Mouse (Mus musculus) CH12.LX (cell line): ENCODE measurements around the gene Epb41l3. TPM values are rescaled to one million over a fixed set of nuclear protein-coding genes. Genes with fewer than 3 reads are reported as not detected.

Experiments
- DNase-seq: peaks from one replicate; pipeline ENCODE4 v3.0.0-alpha.2; 2013; ENCODE audit errors: extremely low read depth
- H3K27ac ChIP-seq: 2 replicates; pipeline ENCODE4 v1.5.1; 2012; ENCODE audit warnings: low read depth, mild to moderate bottlenecking, control low read depth, moderate library complexity; ENCODE audit not compliant: insufficient read depth
- H3K27me3 ChIP-seq: replicated peaks from 2 replicates; pipeline ENCODE3; 2012; ENCODE audit warnings: inconsistent platforms
- H3K36me3 ChIP-seq, 2 experiments: replicated peaks in 1 of 2; 2 replicates each; pipeline versions ENCODE3 to v1.6.1; 2012; ENCODE audit warnings: inconsistent platforms in 1 of 2, low read length in 1 of 2, mild to moderate bottlenecking in 1 of 2, mixed read lengths in 1 of 2, moderate library complexity in 1 of 2; ENCODE audit not compliant: control insufficient read depth in 1 of 2, insufficient read depth in 1 of 2
- H3K4me1 ChIP-seq, 2 experiments: 2 replicates each; pipeline ENCODE4 v1.6.1; 2012; ENCODE audit warnings: inconsistent platforms in 1 of 2, moderate library complexity in 1 of 2; ENCODE audit not compliant: insufficient read depth in 2 of 2, control insufficient read depth in 1 of 2
- H3K4me2 ChIP-seq: 2 replicates; pipeline ENCODE4 v1.6.1; 2012; ENCODE audit warnings: low read depth, mild to moderate bottlenecking, control low read depth; ENCODE audit not compliant: poor library complexity, insufficient read depth, severe bottlenecking
- H3K4me3 ChIP-seq, 3 experiments: fragments of 150-350 bp in 1 of 3; sonication (generic) in 1 of 3; replicated peaks in 1 of 3; 2 replicates each; pipeline versions ENCODE3 to v1.5.1; 2011 to 2012; ENCODE audit warnings: low read depth in 2 of 3, low read length in 2 of 3, mild to moderate bottlenecking in 2 of 3, moderate library complexity in 2 of 3, control low read depth in 1 of 3, improper control_type of control experiment in 1 of 3, inconsistent platforms in 1 of 3, mixed read lengths in 1 of 3; ENCODE audit not compliant: poor library complexity in 1 of 3
- H3K79me2 ChIP-seq: replicated peaks from 2 replicates; pipeline ENCODE4 v1.6.1; 2012; ENCODE audit warnings: mild to moderate bottlenecking, moderate library complexity; ENCODE audit not compliant: control insufficient read depth, poor library complexity, insufficient read depth, severe bottlenecking; ENCODE audit errors: extremely low read depth
- H3K9ac ChIP-seq: 2 replicates; pipeline ENCODE4 v1.6.1; 2012; ENCODE audit warnings: low read depth, mild to moderate bottlenecking, control low read depth, moderate library complexity; ENCODE audit not compliant: insufficient read depth
- H3K9me3 ChIP-seq: replicated peaks from 2 replicates; pipeline ENCODE3; 2012; ENCODE audit warnings: low read length, inconsistent platforms, mixed read lengths
- BHLHE40 ChIP-seq: IDR thresholded peaks from 2 replicates; pipeline ENCODE4 v1.6.1; 2011; ENCODE audit warnings: mild to moderate bottlenecking, low read depth, low read length, improper control_type of control experiment
- CHD2 ChIP-seq: IDR thresholded peaks from 2 replicates; pipeline ENCODE4 v1.6.1; 2011; ENCODE audit warnings: low read length, improper control_type of control experiment
- CTCF ChIP-seq, 2 experiments: IDR thresholded peaks in 1 of 2; conservative IDR thresholded peaks in 1 of 2; 2 replicates each; pipeline ENCODE4 v1.5.1; 2011 to 2012; ENCODE audit warnings: low read depth in 2 of 2, low read length in 2 of 2, improper control_type of control experiment in 1 of 2, inconsistent platforms in 1 of 2, mild to moderate bottlenecking in 1 of 2, moderate library complexity in 1 of 2
- ELF1 ChIP-seq: IDR thresholded peaks from 2 replicates; pipeline ENCODE4 v1.6.1; 2014; ENCODE audit warnings: low read depth, mild to moderate bottlenecking, inconsistent platforms, low read length, improper control_type of control experiment
- JUN ChIP-seq: IDR thresholded peaks from 2 replicates; pipeline ENCODE4 v1.6.1; 2011; ENCODE audit warnings: low read depth, mild to moderate bottlenecking, low read length, improper control_type of control experiment, moderate library complexity; ENCODE audit not compliant: insufficient read depth
- JUND ChIP-seq: conservative IDR thresholded peaks from 2 replicates; pipeline ENCODE4 v1.6.1; 2011; ENCODE audit warnings: low read depth, low read length, improper control_type of control experiment
- KAT2A ChIP-seq: IDR thresholded peaks from 2 replicates; pipeline ENCODE4 v1.6.1; 2012; ENCODE audit warnings: low read length, improper control_type of control experiment, inconsistent platforms; ENCODE audit not compliant: insufficient replicate concordance
- MAX ChIP-seq: IDR thresholded peaks from 2 replicates; pipeline ENCODE4 v1.6.1; 2011; ENCODE audit warnings: low read length, improper control_type of control experiment
- MAZ ChIP-seq: IDR thresholded peaks from 2 replicates; pipeline ENCODE4 v1.6.1; 2012; ENCODE audit warnings: low read depth, mild to moderate bottlenecking, inconsistent platforms, low read length, improper control_type of control experiment, moderate library complexity
- MEF2A ChIP-seq: IDR thresholded peaks from 2 replicates; pipeline ENCODE4 v1.6.1; 2014; ENCODE audit warnings: low read depth, mild to moderate bottlenecking, inconsistent platforms, low read length, improper control_type of control experiment, borderline replicate concordance
- MXI1 ChIP-seq: IDR thresholded peaks from 2 replicates; pipeline ENCODE4 v1.6.1; 2011; ENCODE audit warnings: mild to moderate bottlenecking, low read depth, low read length, improper control_type of control experiment
- MYC ChIP-seq: IDR thresholded peaks from 2 replicates; pipeline ENCODE4 v1.6.1; 2011; ENCODE audit warnings: low read depth, mild to moderate bottlenecking, improper control_type of control experiment, low read length
- NELFE ChIP-seq: IDR thresholded peaks from 2 replicates; pipeline ENCODE4 v1.6.1; 2011; ENCODE audit warnings: low read depth, low read length, improper control_type of control experiment
- NRF1 ChIP-seq: IDR thresholded peaks from 2 replicates; pipeline ENCODE4 v1.6.1; 2014; ENCODE audit warnings: low read depth, mild to moderate bottlenecking, inconsistent platforms, low read length, improper control_type of control experiment, moderate library complexity
- PAX5 ChIP-seq: IDR thresholded peaks from 2 replicates; pipeline ENCODE4 v1.6.1; 2012; ENCODE audit warnings: low read length, inconsistent platforms, mixed read lengths
- POLR2A ChIP-seq: IDR thresholded peaks from 2 replicates; pipeline ENCODE4 v1.6.1; 2011; ENCODE audit warnings: low read depth, mild to moderate bottlenecking, improper control_type of control experiment, low read length
- RAD21 ChIP-seq: IDR thresholded peaks from 2 replicates; pipeline ENCODE4 v1.6.1; 2011; ENCODE audit warnings: low read depth, mild to moderate bottlenecking, low read length, improper control_type of control experiment, moderate library complexity
- RCOR1 ChIP-seq: conservative IDR thresholded peaks from 2 replicates; pipeline ENCODE4 v1.6.1; 2012; ENCODE audit warnings: low read depth, mild to moderate bottlenecking, inconsistent platforms, low read length, improper control_type of control experiment
- TBP ChIP-seq: conservative IDR thresholded peaks from 2 replicates; pipeline ENCODE4 v1.6.1; 2011; ENCODE audit warnings: low read depth, low read length, improper control_type of control experiment
- ZC3H11A ChIP-seq: IDR thresholded peaks from 2 replicates; pipeline ENCODE4 v1.6.1; 2012; ENCODE audit warnings: low read depth, mild to moderate bottlenecking, inconsistent platforms, low read length, improper control_type of control experiment
- ZKSCAN1 ChIP-seq: IDR thresholded peaks from 2 replicates; pipeline ENCODE4 v1.6.1; 2012; ENCODE audit warnings: low read depth, inconsistent platforms, low read length, improper control_type of control experiment, borderline replicate concordance
- ZMIZ1 ChIP-seq: IDR thresholded peaks from 2 replicates; pipeline ENCODE4 v1.6.1; 2012; ENCODE audit warnings: low read depth, mild to moderate bottlenecking, inconsistent platforms, low read length, improper control_type of control experiment
- ZNF384 ChIP-seq: IDR thresholded peaks from 2 replicates; pipeline ENCODE4 v1.6.1; 2012; ENCODE audit warnings: low read depth, low read length, improper control_type of control experiment, inconsistent platforms
- dilution Hi-C: fragments of 300-500 bp; cut with MboI; formaldehyde crosslinking; loops from 2 replicates; pipeline ENCODE4 v1.14.3; 2020; ENCODE audit warnings: low sequenced_read_pairs; ENCODE audit not compliant: extremely low pct_unique_long_range_greater_than_20kb, extremely low pct_ligation_motif_present
- in situ Hi-C: fragments of 300-500 bp; cut with MboI; formaldehyde crosslinking; loops from 3 replicates; pipeline ENCODE4 v1.14.3; 2019; ENCODE audit warnings: low sequenced_read_pairs, low pct_ligation_motif_present, low pct_unique_long_range_greater_than_20kb, mixed read lengths
- polyA plus RNA-seq: library from polyadenylated mRNA; unstranded; fragments of >175 nt; gene quantifications from 2 replicates; pipeline ENCODE4 v1.2.1, GENCODE M21; 2012; ENCODE audit warnings: low read depth; ENCODE audit not compliant: insufficient read length
- total RNA-seq, 2 experiments: library from RNA; depleted of rRNA; stranded (reverse); fragments of 300-350 nt in 1 of 2; fragments of >200 nt in 1 of 2; gene quantifications; 2 replicates each; pipeline ENCODE4 v1.2.3; 2012 to 2014

Epb41l3 gene
- total and polyA plus RNA-seq, 3 experiments, result not detected

DNA sequence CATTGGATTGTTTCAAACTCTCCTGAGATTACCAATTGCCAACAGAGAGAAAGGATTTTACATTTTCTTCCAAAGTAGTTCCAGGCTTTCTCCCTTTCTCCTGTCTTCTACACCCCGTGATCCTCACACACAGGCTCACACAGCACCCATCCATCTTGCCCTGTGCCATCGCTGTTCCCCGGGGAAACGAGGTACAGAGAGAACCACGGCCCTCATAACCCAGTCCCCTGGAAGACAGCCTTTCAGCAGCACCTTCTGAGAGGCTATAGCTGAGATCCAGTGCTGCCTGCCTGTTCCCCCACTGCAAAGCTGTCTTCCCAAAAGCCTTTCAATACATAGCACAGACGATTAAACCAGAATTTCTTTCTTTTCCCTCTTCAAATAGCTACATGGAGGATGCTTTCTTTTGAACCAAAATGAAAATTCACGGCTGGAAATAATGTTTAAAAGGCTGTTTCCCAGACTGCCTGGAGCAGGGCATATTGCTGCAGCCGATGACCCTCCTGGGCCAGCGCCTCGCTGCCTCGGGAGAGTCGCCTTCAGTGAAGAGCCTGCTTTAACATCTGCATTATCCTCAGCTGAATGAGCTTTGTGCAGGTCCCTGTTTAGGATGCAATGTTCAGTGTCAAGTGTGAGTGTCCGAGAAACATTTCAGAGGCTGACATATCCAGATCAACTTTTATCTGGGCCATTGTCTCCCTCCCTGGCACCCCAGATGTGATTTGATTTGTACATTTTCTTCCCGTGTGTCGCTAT is 188.5 kb downstream of the Epb41l3 start:
- in situ Hi-C loops, result no loop called here
- peaks cover 33% of the 10 kb centered on the region for H3K9me3 ChIP-seq
- no peaks in the 10 kb centered on the region for H3K79me2 ChIP-seq
- no peak overlapping the region for H3K4me2 ChIP-seq
- H3K4me3 ChIP-seq, result no peak overlapping the region
- no peak overlapping the region for H3K9ac ChIP-seq
- no peak for TF ChIP-seq ZMIZ1
- no peak for TF ChIP-seq MXI1
- no peak for TF ChIP-seq KAT2A
- no peak for TF ChIP-seq ZC3H11A
- TF ChIP-seq ZKSCAN1, result no peak
- no peak for TF ChIP-seq BHLHE40
- no peak for TF ChIP-seq RAD21
- no peak for TF ChIP-seq MYC
- no peak for TF ChIP-seq CTCF (conservative IDR thresholded peaks at IDR 0.05 in 1 of 2, IDR thresholded peaks at IDR 0.05 in 1 of 2; ENCODE audit: low read depth in 2 of 2, low read length in 2 of 2)
- TF ChIP-seq JUN, result no peak
- no peak for TF ChIP-seq RCOR1
- no peak for TF ChIP-seq POLR2A
- TF ChIP-seq TBP, result no peak
- no peak for TF ChIP-seq NRF1
- no peak for TF ChIP-seq NELFE
- no peak overlapping the region for H3K27ac ChIP-seq
- dilution Hi-C loops, result no loop called here
- no peaks in the 10 kb centered on the region for H3K4me1 ChIP-seq
- H3K27me3 ChIP-seq, result no peaks in the 10 kb centered on the region
- no peaks in the 10 kb centered on the region for H3K36me3 ChIP-seq
- DNase-seq, result no peak

GRCm38 (mm10) chr17:69265171-69265570 is 189.7 kb downstream of the Epb41l3 start:
- in situ Hi-C loops (no loop called here), dilution Hi-C loops (no loop called here)
- H3K9me3 ChIP-seq, result peaks cover 28% of the 10 kb centered on the region
- no peaks in the 10 kb centered on the region for H3K27me3 ChIP-seq
- DNase-seq, result no peak
- H3K9ac ChIP-seq, result no peak overlapping the region
- TF ChIP-seq NELFE, result no peak
- no peak for TF ChIP-seq ZNF384
- no peak for TF ChIP-seq JUND
- no peak for TF ChIP-seq TBP
- TF ChIP-seq MEF2A, result no peak
- no peak for TF ChIP-seq CHD2
- no peak for TF ChIP-seq ELF1
- TF ChIP-seq PAX5, result no peak
- TF ChIP-seq ZKSCAN1, result no peak
- no peak for TF ChIP-seq MAZ
- no peak for TF ChIP-seq MAX
- no peak overlapping the region for H3K27ac ChIP-seq
- H3K4me2 ChIP-seq, result no peak overlapping the region
- H3K79me2 ChIP-seq, result no peaks in the 10 kb centered on the region
- H3K4me3 ChIP-seq, result no peak overlapping the region
- H3K36me3 ChIP-seq, result no peaks in the 10 kb centered on the region
- H3K4me1 ChIP-seq, result no peaks in the 10 kb centered on the region
